Mouse (Mus musculus) spleen, postnatal 4 days (tissue): ENCODE data around the gene Gabbr2.

Experiments used
- DNase-seq, 2 experiments: peaks; one replicate each; pipeline ENCODE4 v3.0.0; 2022; ENCODE audit warnings: low spot score in 2 of 2

Gene Gabbr2

DNA sequence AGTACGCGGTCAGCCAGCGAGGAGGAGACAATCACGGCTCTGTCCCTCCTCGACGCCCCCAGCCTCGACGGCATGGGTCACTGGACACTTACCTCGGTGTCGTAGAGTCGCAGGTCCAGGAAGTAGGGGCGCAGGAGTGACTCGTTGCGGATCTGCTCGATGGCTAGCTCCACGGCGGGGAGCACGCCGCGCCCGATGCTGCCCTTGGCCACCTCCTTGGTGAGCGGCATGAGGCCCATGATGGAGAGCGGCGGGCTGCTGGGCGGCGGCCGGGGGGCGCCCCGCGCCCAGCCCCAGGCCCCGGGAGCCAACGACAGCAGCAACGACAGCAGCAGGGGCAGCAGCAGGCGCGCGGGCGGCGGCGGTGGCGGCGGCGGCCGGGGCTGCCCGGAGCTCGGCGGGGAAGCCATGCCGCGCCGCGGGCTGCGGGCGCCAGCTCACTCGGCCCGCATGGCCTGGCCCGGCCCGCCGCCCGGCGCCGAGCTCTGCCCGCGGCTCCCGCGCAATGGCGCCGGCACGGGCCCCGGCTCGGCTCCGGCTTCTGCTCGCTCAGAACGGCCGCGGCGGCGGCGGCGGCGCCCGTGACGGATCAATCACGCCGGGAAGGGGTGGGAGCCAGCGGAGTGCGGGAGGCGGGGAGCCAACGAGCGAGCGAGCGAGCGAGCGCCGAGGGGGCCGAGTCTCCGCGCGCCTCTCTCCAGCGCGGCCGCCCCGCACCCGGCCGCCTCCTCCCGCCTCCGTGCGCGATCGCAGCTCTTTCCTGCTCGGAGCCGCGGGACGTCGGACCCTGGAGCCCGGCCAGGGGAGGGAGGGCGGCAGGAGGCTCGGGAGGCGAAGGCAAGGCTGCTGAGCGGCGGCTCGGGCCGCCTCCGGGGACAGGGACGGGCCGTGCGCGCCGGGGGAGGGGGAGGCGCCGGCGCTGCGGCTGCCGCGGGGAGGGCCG, at the start of gene Gabbr2:
Gabbr2 (minus strand) TSS at position 858 of the 943 bp plus-strand sequence.
- DNase-seq: no peak

DNA sequence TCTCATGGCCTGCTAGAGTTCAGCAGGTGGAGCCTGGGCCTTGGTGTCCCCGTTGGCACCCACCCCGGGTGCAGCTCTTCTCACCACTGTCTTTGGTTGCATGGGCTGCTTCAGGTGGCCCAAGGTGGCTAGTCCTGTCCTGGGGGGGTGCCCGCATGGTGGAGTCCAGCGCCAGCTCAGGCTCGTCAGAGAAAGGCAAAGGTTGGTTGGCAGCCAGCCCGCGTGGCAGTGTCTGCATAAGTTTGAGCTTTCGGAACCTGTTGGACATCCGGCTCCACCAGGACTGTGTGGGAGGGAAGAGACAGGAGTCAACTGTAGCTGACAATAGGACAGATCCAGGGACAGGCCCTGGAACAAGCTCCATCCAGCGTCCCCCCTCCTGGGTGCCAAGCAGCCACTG, 47.9 kb upstream of the Gabbr2 start:
- no peak for DNase-seq

DNA sequence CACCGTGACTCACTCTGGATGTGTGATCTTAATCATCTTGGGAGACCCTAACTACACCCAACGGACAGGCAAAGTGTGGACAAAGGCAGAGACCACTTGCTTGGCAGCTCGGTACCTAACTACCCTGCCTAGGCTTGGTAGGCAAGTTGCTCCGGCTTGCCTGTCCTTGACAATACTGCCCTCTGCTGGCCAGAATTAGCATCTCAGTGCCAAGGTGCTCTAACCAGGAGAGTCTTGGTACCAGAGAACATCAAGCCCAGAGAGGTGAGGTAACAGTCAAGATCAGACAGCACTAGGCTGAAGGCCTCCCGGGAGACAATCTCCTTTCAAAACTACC, 45.6 kb upstream of the Gabbr2 start:
- DNase-seq: peak; percentile 63 to 90

DNA sequence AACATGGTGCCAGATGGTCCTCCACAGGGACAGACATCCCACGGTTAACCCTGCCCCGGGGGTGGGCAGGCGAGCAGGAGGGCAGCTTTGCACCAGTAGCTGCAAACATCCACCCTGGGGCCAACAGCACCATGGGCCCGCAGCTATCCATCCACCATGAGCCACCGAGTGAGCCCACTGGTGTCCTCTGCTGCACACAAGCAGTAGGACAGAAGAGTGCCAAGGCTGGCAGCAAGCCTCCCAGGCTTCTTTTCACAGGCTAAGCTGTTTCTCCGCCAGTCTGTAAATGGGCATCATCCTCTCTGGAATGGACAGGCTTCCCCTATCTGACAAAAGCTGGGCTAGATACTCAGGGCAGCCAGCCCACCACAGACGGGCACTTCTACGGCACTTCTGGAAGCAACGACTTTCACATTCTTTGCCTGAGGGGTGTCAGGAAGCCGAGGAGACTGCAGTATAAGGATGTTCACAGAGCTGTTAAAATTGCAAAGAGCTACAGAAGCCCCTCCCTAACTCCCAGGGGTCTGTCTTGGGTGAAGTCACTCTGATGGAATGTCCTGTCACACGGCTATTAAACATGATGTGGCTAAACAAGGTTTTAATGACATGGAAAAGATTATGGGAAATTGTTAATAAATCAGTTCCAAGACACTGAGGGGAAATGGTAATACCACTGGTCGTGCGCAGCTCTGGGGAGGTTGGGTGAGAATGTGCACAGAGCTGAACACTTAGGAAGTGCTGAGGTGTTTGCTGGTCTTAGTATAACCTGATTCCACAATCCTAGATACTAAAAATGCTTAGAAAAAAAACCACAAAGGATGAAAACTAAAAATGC, 45.0 kb upstream of the Gabbr2 start:
- DNase-seq: no peak

DNA sequence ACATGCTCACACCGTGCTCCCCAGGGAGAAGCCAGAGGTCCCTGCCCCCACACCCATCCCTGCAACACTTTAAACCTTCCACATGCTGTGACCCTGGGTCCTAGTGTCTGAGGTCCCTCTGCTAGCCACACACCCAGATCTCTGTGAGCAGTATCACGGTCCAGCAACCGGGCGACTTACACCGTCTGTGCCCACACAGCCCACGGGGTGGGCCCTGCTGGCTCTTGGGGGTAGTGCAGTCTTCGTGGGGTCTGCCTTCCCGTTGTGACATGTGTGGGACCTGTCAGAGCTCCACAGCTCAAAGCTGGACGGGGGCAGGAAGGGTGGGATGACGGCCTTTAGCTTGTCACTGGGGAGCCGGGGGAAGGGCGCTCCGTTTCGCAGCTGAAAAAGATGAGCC, 43.9 kb upstream of the Gabbr2 start:
- no peak for DNase-seq

DNA sequence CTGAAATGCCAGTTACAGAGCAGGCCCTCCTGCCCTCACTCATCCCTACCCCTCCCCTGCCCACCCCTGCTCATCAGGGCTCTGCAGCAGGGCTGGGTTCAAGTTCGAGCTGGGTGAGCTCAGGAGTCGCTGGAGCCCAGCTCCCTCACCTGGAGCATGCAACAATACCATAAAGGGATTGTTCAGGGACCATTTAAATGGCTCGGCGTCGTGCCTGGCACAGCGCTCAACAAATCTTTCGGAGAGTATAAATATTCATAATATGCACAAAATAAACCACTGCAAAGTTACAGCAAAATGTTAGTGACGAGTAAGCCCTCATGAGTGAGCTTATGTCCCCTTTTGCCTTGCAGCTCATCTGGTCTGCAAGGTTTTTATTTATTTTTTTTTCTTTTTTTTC, 40.5 kb upstream of the Gabbr2 start:
- DNase-seq: no peak

DNA sequence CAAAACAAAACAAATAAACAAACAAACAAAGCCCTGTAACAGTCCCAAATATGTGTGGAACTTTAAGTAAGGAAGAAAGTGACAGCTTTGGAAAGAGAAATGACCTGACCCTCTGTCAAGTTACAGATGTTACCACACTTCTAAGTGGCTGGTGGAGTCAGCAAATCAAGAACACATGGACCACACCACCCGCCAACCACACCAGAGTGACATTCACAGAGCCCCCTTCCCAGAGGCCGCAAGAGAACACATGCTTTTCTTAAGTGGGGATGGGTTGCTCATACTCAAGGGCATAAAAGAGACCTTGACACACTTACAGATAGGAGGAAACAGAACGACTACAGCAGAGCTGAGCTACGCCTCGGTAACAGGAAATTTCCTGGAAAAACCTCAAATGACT, 37.1 kb upstream of the Gabbr2 start:
- DNase-seq: no peak

DNA sequence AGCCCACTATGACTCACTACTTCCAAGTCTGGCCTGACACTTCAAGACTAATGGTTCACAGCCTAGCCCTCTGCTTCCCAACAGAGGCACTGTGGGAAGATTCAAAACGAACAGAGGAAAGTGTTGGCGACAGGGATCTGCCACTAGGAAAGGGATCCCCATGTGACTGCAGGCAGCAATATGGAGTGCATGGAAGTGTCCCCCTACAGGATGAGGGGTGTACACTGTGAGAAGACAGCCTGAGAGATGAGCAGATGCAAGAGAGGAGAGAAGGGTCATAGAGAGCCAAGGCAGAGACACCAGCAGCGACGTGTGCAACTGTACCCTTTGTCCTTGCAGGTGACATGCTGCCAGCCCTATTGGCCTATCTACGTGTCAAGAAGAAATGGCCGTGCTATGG, 32.3 kb upstream of the Gabbr2 start:
- DNase-seq: no peak

DNA sequence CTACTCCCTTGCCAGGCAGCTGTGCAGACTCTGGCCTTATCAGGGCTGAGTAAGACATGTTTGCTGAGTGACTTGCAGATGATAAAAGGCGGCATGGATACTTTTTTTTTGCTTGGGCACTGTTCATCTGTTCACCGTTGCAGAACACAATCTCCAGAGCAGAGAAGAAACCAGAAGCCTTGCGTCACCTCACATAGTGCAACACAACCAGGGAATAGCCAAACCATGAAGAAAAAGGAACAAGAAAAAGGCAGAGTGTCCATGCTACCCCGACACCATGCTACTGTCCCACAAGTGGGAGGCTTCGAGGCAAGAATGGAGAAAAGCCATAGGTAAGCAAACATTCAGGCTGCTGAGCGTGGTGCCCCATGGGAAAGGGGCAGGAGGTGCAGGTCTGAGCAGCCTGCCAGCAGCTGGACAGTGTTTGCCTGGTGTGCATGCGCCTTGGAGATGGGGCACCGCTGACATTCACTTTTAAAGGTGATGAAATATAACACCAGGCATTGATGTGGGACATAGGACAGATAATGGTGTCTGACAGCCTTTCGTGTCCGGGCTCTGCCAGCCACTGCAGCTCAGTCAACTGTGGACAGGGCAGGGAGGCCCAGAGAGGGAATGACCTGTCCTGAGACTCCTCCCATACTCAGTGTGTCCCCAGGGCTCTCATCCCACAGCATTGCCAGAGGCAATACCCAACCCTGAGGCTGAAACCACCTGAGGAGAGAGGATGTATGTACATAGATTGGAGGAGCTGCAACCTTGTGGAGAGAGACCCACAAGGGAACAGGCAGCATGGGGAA, 31.3 kb upstream of the Gabbr2 start:
- no peak for DNase-seq

DNA sequence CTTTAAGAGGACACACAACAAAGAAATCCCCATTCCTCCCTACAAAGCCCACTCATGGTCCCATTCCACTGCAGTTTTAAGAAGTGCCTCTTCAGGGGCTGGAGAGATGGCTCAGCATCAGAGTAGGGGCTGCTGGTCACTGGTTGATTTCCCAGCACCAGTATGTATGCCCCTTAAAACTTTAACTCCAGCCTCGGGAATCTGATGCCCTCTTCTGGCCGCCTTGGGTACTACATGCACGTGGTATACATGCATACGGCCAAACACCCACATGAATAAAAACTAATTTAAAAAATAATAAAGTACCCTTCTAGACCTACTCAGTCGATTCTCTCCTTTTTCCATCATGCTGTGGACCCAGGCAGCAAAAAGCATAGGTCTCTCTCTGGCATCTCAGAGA, 28.9 kb upstream of the Gabbr2 start:
- DNase-seq: peak; percentile 60 to 90

DNA sequence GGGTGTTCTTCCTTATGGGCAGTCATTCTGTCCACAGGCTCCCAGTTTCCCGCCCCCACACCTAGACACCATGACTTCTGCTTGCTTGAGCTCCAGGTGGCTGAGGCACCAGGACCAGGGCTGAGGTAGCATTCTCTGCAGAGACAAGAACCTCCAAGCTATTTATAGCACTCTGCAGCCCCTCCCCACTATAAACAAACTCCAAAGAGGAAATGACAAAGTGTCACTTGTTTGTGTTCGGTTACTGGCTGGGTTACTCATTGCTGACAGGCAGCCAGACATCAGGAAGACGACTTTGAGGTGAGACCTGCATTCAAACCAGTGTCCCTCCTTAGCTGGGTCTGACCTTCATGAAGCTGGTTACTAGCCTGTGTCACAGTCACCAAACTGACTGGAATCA, 23.5 kb upstream of the Gabbr2 start:
- DNase-seq: no peak

DNA sequence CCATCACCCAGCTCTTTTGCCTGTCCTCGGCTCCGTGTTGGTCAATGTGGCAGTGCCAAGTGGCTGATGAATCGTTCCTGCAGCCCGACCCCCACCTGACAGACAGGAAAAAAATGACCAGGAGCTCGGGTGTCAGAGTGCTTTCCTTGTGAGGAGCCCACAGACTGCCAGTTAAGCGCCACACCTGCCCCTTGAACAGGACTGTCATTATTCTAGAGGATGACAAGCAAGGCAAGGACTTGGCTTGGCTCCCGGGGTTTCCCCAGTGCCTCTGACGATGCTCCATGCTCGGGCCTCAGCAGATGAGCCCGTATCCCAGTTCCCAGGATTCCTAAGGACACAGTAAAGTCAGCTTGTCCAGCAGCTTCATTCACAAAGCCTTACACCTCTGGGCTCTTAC, 20.8 kb upstream of the Gabbr2 start:
- DNase-seq: no peak

DNA sequence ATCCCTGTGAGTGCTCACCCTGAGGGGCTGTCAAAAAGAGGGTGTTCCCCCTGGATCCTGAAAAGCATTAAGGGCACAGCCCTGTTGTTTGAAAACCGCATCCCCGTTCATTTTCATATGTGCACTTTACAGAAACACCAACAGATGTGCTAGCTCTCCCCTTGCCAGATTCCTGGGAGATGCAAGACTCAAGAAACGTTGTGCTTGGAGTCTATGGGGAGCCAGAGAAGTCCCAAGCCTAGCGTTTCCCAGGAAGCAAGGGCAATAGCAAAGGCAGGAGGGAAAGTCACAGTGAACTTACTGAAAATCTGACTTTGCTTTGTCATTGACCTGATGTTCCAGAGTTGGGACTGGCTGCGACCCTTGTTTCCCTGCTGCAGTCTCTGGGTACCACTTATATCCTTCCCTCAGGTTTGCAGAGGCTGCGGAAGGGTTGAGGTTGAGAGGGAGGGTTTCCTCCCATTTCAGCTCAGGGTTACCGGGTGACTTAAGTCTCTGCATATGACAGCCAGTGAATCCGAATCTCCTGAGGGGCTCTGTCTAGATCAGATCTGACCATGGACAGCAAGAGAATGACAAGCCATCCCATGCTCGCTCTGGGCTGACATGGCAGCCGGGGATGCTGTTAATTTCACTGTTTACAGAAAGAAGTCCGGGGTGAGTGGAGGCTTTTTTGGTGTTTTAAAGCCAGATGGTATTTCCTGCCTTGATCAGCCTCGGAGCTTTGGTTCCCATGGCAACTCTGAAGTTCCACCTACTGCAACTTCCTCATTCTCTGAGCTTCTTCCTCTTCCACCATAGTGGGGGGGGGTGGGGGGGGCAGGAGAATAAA, 18.9 kb upstream of the Gabbr2 start:
- peak in 1 of 2 experiments; percentile 46 for DNase-seq

DNA sequence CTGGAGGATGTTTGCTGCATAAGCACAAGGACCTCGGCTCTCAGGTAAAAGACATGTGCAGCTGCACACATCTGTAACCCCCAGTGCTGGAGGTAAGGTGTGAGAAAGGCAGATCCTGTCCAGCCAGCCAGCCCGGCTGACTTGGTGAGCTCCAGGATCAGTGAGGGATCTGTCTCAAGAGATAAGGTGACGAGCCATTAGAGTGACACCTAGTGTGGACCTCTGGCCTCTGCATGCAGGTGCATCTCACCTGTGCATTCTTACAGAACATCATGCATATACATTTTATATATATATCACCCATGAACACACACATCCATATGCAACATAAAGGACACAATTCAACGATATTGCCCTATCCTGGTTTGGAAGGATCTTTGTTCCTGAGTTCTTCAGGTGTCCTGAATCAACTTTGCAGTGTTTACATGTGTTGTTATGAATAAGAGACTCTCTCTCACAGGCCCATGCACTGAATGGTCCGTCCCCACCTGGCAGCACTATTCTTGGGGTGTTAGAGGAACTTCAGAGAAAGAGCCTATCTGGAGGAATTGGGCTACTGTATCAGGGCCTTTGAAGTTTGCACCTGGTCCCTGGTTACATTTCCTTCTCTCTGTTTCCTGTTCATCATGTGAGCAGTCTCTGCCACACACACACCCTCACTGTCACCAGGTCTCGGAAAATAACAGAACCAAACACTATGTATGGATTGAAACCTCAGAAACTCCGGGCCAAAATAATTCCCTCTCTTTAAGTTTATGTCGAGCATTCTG, 9.1 kb upstream of the Gabbr2 start:
- no peak for DNase-seq

DNA sequence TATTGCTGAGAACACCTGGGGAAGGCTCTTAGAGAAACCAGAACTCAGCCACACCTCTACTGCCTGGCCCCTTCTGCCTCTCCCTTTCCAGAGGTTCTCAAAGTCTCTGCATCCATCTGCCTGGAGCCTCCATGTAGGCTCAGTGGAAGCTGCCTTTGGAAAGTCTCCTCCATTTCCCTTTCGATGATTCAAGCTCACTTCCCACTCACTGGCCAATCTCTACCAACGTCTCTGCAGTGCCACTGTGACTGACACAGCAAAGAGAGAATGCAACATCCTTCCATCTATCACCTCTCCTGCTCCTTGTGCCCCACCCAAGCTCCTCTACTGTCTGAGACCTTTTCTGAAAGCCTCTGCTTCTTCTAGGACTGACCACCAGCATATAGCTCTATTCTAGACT, 6.3 kb upstream of the Gabbr2 start:
- DNase-seq: no peak

DNA sequence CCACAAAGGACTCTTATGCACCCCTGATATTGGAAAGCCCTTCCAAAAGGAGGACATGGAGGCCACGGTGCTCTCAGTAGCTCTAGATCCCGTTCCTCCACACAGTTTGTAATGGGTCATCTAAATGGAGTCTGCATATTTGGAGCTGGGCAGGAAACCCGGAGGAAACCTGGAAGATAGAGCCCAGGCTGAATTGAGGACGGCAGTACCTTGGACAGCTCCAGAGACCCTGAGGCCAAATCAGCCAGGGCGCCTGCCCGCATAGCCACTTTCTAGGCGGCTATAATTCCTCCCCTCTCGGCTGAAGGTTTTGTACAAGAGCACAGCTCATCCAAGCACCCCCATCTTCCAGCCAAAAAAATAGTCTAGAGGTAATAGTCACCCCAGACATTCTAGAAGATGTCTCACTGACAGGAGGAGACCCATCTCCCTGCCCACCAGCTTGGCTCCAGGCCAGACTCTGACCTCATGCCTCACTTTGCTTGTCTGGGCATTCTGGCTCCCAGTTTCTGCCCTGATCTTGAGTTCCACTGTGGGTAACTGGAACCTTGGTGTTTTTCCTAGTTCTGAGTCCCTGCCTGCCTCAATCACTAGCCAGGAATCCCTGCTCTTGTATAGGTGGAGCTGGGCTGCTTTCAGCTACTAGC, 1.3 kb upstream of the Gabbr2 start:
- no peak for DNase-seq

DNA sequence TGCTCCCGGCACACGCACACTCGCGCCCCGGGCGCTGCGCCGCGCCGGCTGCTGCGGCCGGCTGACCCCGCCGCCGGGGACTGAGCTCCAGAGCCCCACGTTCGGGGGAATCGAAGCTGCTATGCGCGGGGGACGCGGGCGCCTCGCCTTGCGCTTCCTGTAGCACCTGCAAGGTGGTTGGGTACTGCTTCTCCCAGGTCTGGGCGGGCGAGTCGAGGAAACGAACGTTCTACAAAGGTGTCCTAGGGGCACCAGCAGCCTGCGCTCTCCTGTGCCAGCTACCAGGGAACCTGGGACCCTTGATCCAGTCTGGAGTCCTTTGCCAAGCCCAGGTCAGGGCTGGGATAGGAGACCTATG, 265 bp upstream of the Gabbr2 start:
- no peak for DNase-seq

DNA sequence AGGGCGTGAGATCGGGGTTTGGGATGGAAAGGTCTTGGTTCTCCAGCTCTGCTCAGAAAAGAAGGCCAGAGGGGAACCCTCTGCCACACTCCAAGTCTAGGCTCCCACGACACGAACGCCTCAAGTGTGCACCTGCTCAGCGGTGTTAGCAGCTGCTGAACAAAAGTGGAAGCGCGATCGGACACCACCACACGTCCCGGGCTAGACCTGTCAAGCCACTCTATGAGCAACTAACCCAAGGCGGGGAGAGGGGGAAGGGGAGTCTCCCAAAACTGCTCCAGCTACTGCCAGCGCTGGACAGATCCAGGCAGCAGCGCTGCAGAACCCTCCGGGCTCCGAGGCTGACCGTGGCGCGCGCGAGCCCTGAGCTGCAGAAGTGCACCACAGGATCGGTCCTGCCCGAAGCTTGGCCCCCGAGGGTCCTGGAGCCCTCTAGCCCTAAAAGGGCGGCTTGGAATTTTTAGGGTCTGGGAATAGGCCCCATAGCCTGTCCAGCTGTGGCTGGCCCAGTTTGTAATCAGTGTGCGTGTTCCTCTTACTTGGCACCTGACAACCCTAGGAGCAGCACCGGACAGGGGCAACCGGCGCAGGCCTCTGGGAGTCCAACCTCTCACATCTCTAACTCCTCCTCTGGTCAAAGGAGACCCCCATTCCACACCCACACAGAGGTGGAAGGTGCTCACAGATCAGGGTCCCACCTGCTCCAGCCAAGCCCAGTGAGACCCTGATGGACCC, 1.2 kb downstream of the Gabbr2 start:
- DNase-seq: peak in 1 of 2 experiments; percentile 52

DNA sequence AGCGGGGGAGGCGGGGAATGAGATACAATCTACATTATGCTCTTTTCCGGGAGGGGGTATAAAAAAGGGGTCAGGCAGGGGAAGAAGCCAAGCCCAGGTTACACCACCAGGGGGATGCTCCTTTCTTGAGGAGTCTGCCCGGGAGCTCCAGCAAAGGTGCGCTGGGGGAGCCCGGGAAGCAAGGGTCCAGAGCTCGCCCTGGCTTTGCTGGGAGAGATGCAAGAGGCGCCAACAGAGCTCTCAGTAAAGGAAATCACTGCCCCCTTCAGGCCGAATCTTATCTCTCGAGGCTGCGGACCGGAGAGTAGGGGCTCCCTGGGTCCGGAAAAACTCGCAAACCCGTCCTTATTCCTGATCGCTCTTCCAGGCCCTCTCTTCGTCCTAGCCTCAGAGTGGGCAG, 1.8 kb downstream of the Gabbr2 start:
- peak in 1 of 2 experiments; percentile 52 for DNase-seq
